Mouse (Mus musculus) testis, adult 2 months (tissue): ENCODE measurements around the gene Fchsd2.

ENCODE experiments used
- CTCF ChIP-seq: fragments of 200-500 bp; IDR thresholded peaks from 2 replicates; pipeline ENCODE4 v1.5.1; 2012; ENCODE audit warnings: low read depth, mild to moderate bottlenecking, inconsistent platforms, low read length, moderate library complexity; ENCODE audit not compliant: control insufficient read depth, insufficient read depth, insufficient replicate concordance
- POLR2A ChIP-seq: fragments of 200-500 bp; IDR thresholded peaks from 2 replicates; pipeline ENCODE4 v1.6.1; 2012; ENCODE audit warnings: low read depth, mild to moderate bottlenecking, inconsistent platforms, low read length, moderate library complexity; ENCODE audit not compliant: control insufficient read depth

GRCm38 (mm10) chr7:101109856-101110350 is 17.2 kb downstream of the Fchsd2 start:
- TF ChIP-seq CTCF (no peak), POLR2A (no peak)
